Mouse (Mus musculus) forebrain, embryonic 12.5 days (tissue): ENCODE results near the gene Tatdn3. TPM values are rescaled to one million over a fixed set of nuclear protein-coding genes. Genes with fewer than 3 reads are reported as not detected.

Source experiments
- polyA plus RNA-seq: library from polyadenylated mRNA; unstranded; fragments of >200 nt; fragmentation: Nextera tagmentation; extraction: Ambion mirVana; gene quantifications from 2 replicates; pipeline ENCODE4 v1.2.1, GENCODE M21; 2016

Gene Tatdn3
- polyA plus RNA-seq, 1 experiment from 2014 or later, result 15.3 TPM

Other genes starting within 250 kb of the Tatdn3 start
- gene Rps6kc1, start 151.2 kb downstream of the Tatdn3 start, polyA plus RNA-seq, result 22.5 and 25.5 TPM in 2 replicates
- gene Angel2, start 137.8 kb downstream of the Tatdn3 start, polyA plus RNA-seq, result 63.7 and 65.3 TPM in 2 replicates
- 65.0 and 65.5 TPM in 2 replicates for gene Vash2, start 83.6 kb downstream of the Tatdn3 start, polyA plus RNA-seq
- 9.7 and 11.5 TPM in 2 replicates for gene Flvcr1, start 36.8 kb downstream of the Tatdn3 start, polyA plus RNA-seq
- gene Spata45, start 26.3 kb downstream of the Tatdn3 start, polyA plus RNA-seq, result not detected in 2 replicates
- 26.4 and 28.1 TPM in 2 replicates for gene Nsl1, start 80 bp upstream of the Tatdn3 start, polyA plus RNA-seq
- 3.5 and 3.7 TPM in 2 replicates for gene Batf3, start 34.9 kb upstream of the Tatdn3 start, polyA plus RNA-seq
- not detected in 2 replicates for gene Fam71a, start 101.9 kb upstream of the Tatdn3 start, polyA plus RNA-seq
- 0.96 and 1.7 TPM in 2 replicates for gene Atf3, start 155.1 kb upstream of the Tatdn3 start, polyA plus RNA-seq